Mouse (Mus musculus): ENCODE data around the gene Leo1. TPM values are rescaled to one million over a fixed set of nuclear protein-coding genes. Genes with fewer than 3 reads are reported as not detected.
"Not testable (repeated sequence)": the region's sequence is repeated elsewhere in the genome, so short reads cannot be mapped to it uniquely, and the experiment has no call there.

The Leo1 gene
- polyA plus RNA-seq, 1 experiment from 2014 or later, result 45.9 TPM

GRCm38 (mm10) chr9:75429657-75430056, 11.7 kb upstream of the Leo1 start:
- Histone ChIP-seq H3K36me3 (replicated peaks) (no peaks in the 10 kb centered on the region), H3K4me3 (no peak overlapping the region), H3K9me3 (no peaks in the 10 kb centered on the region), H3K4me1 (no peaks in the 10 kb centered on the region), H3K9ac (no peak overlapping the region), H3K27ac (no peak overlapping the region), H3K27me3 (replicated peaks) (no peaks in the 10 kb centered on the region), H3K4me2 (no peak overlapping the region)
- 95% methylated on average over 1 of the region's 1 CpGs for WGBS
- no peak for ATAC-seq (replicated peaks)

GRCm38 (mm10) chr9:75430822-75431621, 10.3 kb upstream of the Leo1 start:
- 74% methylated on average over 16 of the region's 16 CpGs for WGBS
- H3K27ac ChIP-seq, result no peak overlapping the region
- no peak for ATAC-seq (replicated peaks)
- no peaks in the 10 kb centered on the region for H3K36me3 ChIP-seq (replicated peaks)
- H3K4me3 ChIP-seq, result no peak overlapping the region
- no peak overlapping the region for H3K9ac ChIP-seq
- no peaks in the 10 kb centered on the region for H3K4me1 ChIP-seq
- H3K27me3 ChIP-seq (replicated peaks), result no peaks in the 10 kb centered on the region
- no peaks in the 10 kb centered on the region for H3K9me3 ChIP-seq
- H3K4me2 ChIP-seq, result no peak overlapping the region

- Histone ChIP-seq H3K4me3 (no peak overlapping the region), H3K27ac (no peak overlapping the region), H3K9ac (no peak overlapping the region), H3K4me1 (no peaks in the 10 kb centered on the region), H3K27me3 (replicated peaks) (no peaks in the 10 kb centered on the region), H3K36me3 (replicated peaks) (no peaks in the 10 kb centered on the region), H3K4me2 (no peak overlapping the region), H3K9me3 (no peaks in the 10 kb centered on the region)
- ATAC-seq (replicated peaks), result no peak
- 64% methylated on average over 3 of the region's 3 CpGs for whole genome bisulfite sequencing
These were observed 8.6 kb upstream of the Leo1 start for GRCm38 (mm10) chr9:75432694-75433093.

DNA sequence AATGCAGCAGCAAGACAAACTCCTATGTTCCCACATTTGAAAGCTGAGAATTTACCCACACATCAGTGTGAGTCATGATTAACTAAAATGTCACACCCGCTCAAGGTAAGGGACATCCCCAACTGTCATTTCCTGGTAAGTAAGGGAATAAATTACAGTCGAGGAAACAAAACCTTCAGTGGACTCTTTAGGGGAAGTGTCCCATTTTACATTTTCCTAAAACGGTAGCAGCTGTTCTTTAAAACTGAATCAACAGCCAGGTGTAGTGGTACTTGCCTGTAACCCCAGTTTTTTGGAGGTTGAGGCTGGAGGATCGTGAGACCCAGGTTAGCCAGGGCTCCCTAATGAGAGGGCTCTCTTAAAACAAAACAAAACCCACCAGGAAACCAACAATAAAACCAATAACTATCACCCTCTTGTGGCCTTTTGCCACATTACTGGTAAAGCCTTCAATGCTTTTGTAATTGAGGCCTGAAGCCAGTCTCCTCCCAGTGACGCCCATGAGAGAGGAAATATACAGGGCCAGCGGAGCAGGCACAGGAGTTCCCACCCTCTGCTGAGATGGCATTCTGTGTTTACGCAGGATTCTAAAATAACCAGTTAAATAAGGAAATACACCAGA, 7.0 kb upstream of the Leo1 start:
- Histone ChIP-seq H3K4me1 (no peaks in the 10 kb centered on the region), H3K27me3 (replicated peaks) (no peaks in the 10 kb centered on the region), H3K9ac (no peak overlapping the region), H3K4me2 (no peak overlapping the region), H3K36me3 (replicated peaks) (no peaks in the 10 kb centered on the region), H3K9me3 (no peaks in the 10 kb centered on the region), H3K4me3 (no peak overlapping the region), H3K27ac (no peak overlapping the region)
- no peak for ATAC-seq (replicated peaks)
- 45% methylated on average over 7 of the region's 7 CpGs for WGBS

DNA sequence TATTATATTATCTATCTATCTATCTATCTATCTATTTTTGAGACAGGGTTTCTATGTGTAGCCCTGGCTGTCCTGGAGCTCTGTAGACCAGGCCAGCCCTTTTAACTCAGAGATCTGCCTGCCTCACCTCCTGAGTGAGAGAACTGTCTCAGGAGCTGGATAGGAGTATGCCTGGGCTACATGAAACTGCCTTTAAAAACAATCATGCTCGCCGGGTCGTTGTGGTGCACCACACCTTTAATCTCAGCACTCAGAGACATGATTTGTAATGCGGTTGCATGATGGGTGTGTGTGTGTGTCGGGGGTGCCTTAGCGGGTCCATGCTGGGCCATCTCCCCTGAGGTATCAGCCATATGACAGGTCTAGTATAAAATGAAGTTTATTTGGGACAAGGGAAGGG, 6.5 kb upstream of the Leo1 start:
- Histone ChIP-seq H3K4me3 (no peak overlapping the region), H3K9ac (no peak overlapping the region), H3K9me3 (no peaks in the 10 kb centered on the region), H3K4me1 (no peaks in the 10 kb centered on the region), H3K36me3 (replicated peaks) (no peaks in the 10 kb centered on the region), H3K4me2 (no peak overlapping the region), H3K27ac (no peak overlapping the region), H3K27me3 (replicated peaks) (no peaks in the 10 kb centered on the region)
- ATAC-seq (replicated peaks), result 0 out of 2 replicates have a peak, but pooled peaks have one; percentile 22
- 77% methylated on average over 6 of the region's 6 CpGs for WGBS

DNA sequence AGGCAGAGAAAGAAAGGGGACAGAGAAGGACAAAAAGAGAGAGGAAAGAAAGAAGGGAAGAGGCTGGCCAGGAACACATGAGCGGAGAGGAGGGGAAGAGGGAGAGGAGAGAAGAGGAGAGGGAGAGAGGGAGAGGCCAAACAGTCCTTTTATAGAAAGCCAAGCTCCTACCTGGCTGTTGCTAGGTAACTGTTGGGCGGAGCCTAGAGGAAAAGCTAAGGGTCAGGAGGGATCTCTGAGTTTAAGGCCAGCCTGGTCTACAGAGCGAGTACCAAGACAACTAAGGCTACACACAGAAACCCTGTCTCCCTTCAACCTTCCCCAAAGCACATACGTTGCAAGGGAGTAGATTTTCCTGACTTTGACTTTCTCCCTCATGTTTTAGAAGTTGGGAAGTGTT, 6.0 kb upstream of the Leo1 start:
- H3K9me3 ChIP-seq, result no peaks in the 10 kb centered on the region
- WGBS, result 80% methylated on average over 4 of the region's 4 CpGs

GRCm38 (mm10) chr9:75435918-75436317, 5.4 kb upstream of the Leo1 start:
- Histone ChIP-seq H3K4me1 (no peaks in the 10 kb centered on the region), H3K9ac (no peak overlapping the region), H3K9me3 (no peaks in the 10 kb centered on the region), H3K36me3 (replicated peaks) (no peaks in the 10 kb centered on the region), H3K27me3 (replicated peaks) (no peaks in the 10 kb centered on the region), H3K4me2 (no peak overlapping the region), H3K27ac (no peak overlapping the region), H3K4me3 (no peak overlapping the region)
- 2% methylated on average over 12 of the region's 12 CpGs for WGBS
- 0 out of 2 replicates have a peak, but pooled peaks have one; percentile 18 for ATAC-seq (replicated peaks)

More for the DNA sequence above, 6.0 kb upstream of the Leo1 start:
- Histone ChIP-seq H3K4me2 (no peak overlapping the region), H3K4me3 (no peak overlapping the region), H3K9ac (no peak overlapping the region), H3K27me3 (replicated peaks) (no peaks in the 10 kb centered on the region), H3K4me1 (no peaks in the 10 kb centered on the region), H3K36me3 (replicated peaks) (no peaks in the 10 kb centered on the region), H3K27ac (no peak overlapping the region)
- 0 out of 2 replicates have a peak, but pooled peaks have one; percentile 18 for ATAC-seq (replicated peaks)

GRCm38 (mm10) chr9:75437653-75438385, 3.5 kb upstream of the Leo1 start:
- Histone ChIP-seq H3K36me3 (replicated peaks) (no peaks in the 10 kb centered on the region), H3K9ac (no peak overlapping the region), H3K27ac (no peak overlapping the region), H3K4me1 (peaks cover 10% of the 10 kb centered on the region), H3K27me3 (replicated peaks) (no peaks in the 10 kb centered on the region), H3K4me3 (no peak overlapping the region), H3K9me3 (no peaks in the 10 kb centered on the region), H3K4me2 (no peak overlapping the region)
- no peak for ATAC-seq (replicated peaks)
- 28% methylated on average over 6 of the region's 6 CpGs for WGBS

- ATAC-seq (replicated peaks), result peak; percentile 87
- Histone ChIP-seq H3K27ac (peak overlapping the region; percentile 92), H3K4me3 (peak overlapping the region; percentile 86), H3K4me2 (peak overlapping the region; percentile 85), H3K9ac (peak overlapping the region; percentile 86), H3K4me1 (peaks cover 14% of the 10 kb centered on the region), H3K27me3 (replicated peaks) (no peaks in the 10 kb centered on the region), H3K9me3 (no peaks in the 10 kb centered on the region), H3K36me3 (replicated peaks) (no peaks in the 10 kb centered on the region)
- WGBS, result under 1% methylated on average over 23 of the region's 31 CpGs
These were observed 387 bp downstream of the Leo1 start for GRCm38 (mm10) chr9:75441691-75442131.

GRCm38 (mm10) chr9:75444981-75445380, 3.7 kb downstream of the Leo1 start:
- Histone ChIP-seq H3K27ac (no peak overlapping the region), H3K9me3 (no peaks in the 10 kb centered on the region), H3K4me2 (no peak overlapping the region), H3K9ac (no peak overlapping the region), H3K4me1 (peaks cover 14% of the 10 kb centered on the region), H3K36me3 (replicated peaks) (peaks cover 28% of the 10 kb centered on the region), H3K4me3 (no peak overlapping the region), H3K27me3 (replicated peaks) (no peaks in the 10 kb centered on the region)
- 90% methylated on average over 15 of the region's 15 CpGs for WGBS
- ATAC-seq (replicated peaks), result no peak

DNA sequence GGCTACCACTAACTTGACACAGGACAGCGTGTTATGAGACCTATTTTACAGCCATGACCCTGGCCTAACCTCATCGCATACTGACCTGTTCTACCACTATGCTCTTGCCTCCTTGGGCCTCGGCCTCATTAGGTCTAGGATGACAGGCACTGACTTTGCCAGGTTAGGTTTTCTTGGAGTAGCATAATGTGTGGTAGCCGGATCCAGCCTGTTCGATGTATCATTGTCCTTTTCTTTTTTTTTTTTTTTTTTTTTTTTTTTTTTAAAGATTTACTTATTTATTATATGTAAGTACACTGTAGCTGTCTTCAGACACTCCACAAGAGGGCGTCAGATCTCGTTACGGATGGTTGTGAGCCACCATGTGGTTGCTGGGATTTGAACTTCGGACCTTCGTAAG, 5.2 kb downstream of the Leo1 start:
- Histone ChIP-seq H3K36me3 (replicated peaks) (peaks cover 37% of the 10 kb centered on the region), H3K4me1 (peaks cover 14% of the 10 kb centered on the region)
- H3K9me3 ChIP-seq; H3K4me2 ChIP-seq; H3K9ac ChIP-seq; H3K4me3 ChIP-seq; ATAC-seq (replicated peaks); H3K27ac ChIP-seq; H3K27me3 ChIP-seq (replicated peaks): not testable (repeated sequence)
- 86% methylated on average over 10 of the region's 10 CpGs for WGBS

GRCm38 (mm10) chr9:75448021-75448420, 6.7 kb downstream of the Leo1 start:
- Histone ChIP-seq H3K4me3 (no peak overlapping the region), H3K9ac (no peak overlapping the region), H3K27ac (no peak overlapping the region), H3K36me3 (replicated peaks) (peaks cover 50% of the 10 kb centered on the region), H3K4me2 (no peak overlapping the region), H3K4me1 (peaks cover 2% of the 10 kb centered on the region), H3K27me3 (replicated peaks) (no peaks in the 10 kb centered on the region), H3K9me3 (no peaks in the 10 kb centered on the region)
- WGBS, result 87% methylated on average over 3 of the region's 3 CpGs
- ATAC-seq (replicated peaks), result no peak
